Mouse (Mus musculus) C2C12 (cell line): ENCODE measurements around the gene Timp2. TPM values are rescaled to one million over a fixed set of nuclear protein-coding genes. Genes with fewer than 3 reads are reported as not detected.

ENCODE experiments used
- H3K27me3 ChIP-seq: one replicate; pipeline ENCODE4 v1.6.1; 2011; ENCODE audit not compliant: control insufficient read depth, insufficient read depth, insufficient read length
- H3K36me3 ChIP-seq: one replicate; pipeline ENCODE4 v1.6.1; 2011; ENCODE audit not compliant: control insufficient read depth, insufficient read depth
- H3K4me3 ChIP-seq: one replicate; pipeline ENCODE4 v1.5.1; 2011; ENCODE audit warnings: mild to moderate bottlenecking, control low read depth; ENCODE audit not compliant: poor library complexity, insufficient read depth, severe bottlenecking
- H3K79me2 ChIP-seq: one replicate; pipeline ENCODE4 v1.6.1; 2011; ENCODE audit not compliant: control insufficient read depth, insufficient read depth
- H3K79me3 ChIP-seq: one replicate; pipeline ENCODE4 v1.6.1; 2011; ENCODE audit warnings: low read depth, control low read depth
- H3ac ChIP-seq: one replicate; pipeline ENCODE3; 2011; ENCODE audit warnings: low read depth; ENCODE audit not compliant: control insufficient read depth, insufficient read length
- CEBPB ChIP-seq: IDR thresholded peaks from one replicate; pipeline ENCODE4 v1.6.1; 2011; ENCODE audit warnings: low read depth, mild to moderate bottlenecking, control low read depth, moderate library complexity
- CTCF ChIP-seq: IDR thresholded peaks from one replicate; pipeline ENCODE4 v1.5.1; 2011; ENCODE audit not compliant: control insufficient read depth, insufficient read depth, insufficient read length
- FOSL1 ChIP-seq: IDR thresholded peaks from one replicate; pipeline ENCODE4 v1.8.0; 2011; ENCODE audit warnings: mild to moderate bottlenecking, low read length; ENCODE audit not compliant: poor library complexity, insufficient read depth, severe bottlenecking
- MAX ChIP-seq: IDR thresholded peaks from one replicate; pipeline ENCODE4 v1.6.1; 2011; ENCODE audit warnings: mild to moderate bottlenecking, control low read depth
- MYOD1 ChIP-seq: IDR thresholded peaks from one replicate; pipeline ENCODE4 v1.6.1; 2011; ENCODE audit warnings: low read depth; ENCODE audit not compliant: control insufficient read depth, insufficient read length
- MYOG ChIP-seq: IDR thresholded peaks from one replicate; pipeline ENCODE4 v1.6.1; 2011; ENCODE audit not compliant: control insufficient read depth, insufficient read length; ENCODE audit errors: extremely low read depth
- USF1 ChIP-seq: IDR thresholded peaks from one replicate; pipeline ENCODE4 v1.6.1; 2011; ENCODE audit warnings: low read depth, mild to moderate bottlenecking, control low read depth, moderate library complexity
- polyA plus RNA-seq: library from polyadenylated mRNA; unstranded; fragments of >200 nt; fragmentation: generic; extraction: Trizol; gene quantifications from one replicate; pipeline ENCODE4 v1.2.1, GENCODE M21; 2012; ENCODE audit warnings: missing spikeins

The Timp2 gene
- polyA plus RNA-seq, 1 experiment: 372 TPM

GRCm38 (mm10) chr11:118366559-118366958 lies 11.0 kb upstream of the Timp2 start:
- peaks cover 13% of the 10 kb centered on the region for H3K79me2 ChIP-seq
- TF ChIP-seq MAX (no peak), MYOG (no peak), USF1 (no peak), CEBPB (no peak), MYOD1 (no peak), FOSL1 (no peak), CTCF (no peak)

DNA sequence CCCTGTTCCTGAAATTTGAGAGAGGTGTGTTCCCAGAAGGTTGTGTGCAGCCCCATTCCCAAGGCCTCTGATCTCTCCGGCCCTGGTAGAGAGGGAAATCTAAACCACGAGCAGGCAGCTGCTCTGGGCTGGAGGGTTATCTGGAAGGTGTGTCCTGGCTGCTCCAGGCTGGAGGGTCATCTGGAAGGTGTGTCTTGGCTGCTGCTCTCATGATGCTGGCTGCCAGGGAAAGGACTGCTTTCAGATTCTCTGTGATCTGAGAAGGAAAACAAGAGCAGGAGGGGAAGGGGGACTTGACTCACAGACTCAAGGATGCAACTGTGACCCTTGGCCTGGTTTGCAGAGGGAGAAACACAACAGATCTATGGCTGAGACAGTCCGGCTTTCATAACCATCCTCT lies 10.6 kb upstream of the Timp2 start:
- Histone ChIP-seq H3ac (peak overlapping the region; percentile 1), H3K27me3 (no peaks in the 10 kb centered on the region), H3K79me2 (peaks cover 13% of the 10 kb centered on the region), H3K36me3 (no peaks in the 10 kb centered on the region), H3K4me3 (no peak overlapping the region), H3K79me3 (no peaks in the 10 kb centered on the region)
- TF ChIP-seq MYOD1: peak; percentile 25
- TF ChIP-seq CTCF: no peak

More at GRCm38 (mm10) chr11:118366559-118366958, 11.0 kb upstream of the Timp2 start:
- Histone ChIP-seq H3K27me3 (no peaks in the 10 kb centered on the region), H3K36me3 (no peaks in the 10 kb centered on the region), H3K79me3 (no peaks in the 10 kb centered on the region), H3ac (peak overlapping the region; percentile 1), H3K4me3 (no peak overlapping the region)

GRCm38 (mm10) chr11:118365171-118365570 lies 9.6 kb upstream of the Timp2 start:
- H3K79me3 ChIP-seq: no peaks in the 10 kb centered on the region
- TF ChIP-seq MYOD1 (peak; percentile 99), MAX (peak; percentile 83), USF1 (no peak), CEBPB (no peak), FOSL1 (peak; percentile 98)
- H3K4me3 ChIP-seq: no peak overlapping the region
- H3K79me2 ChIP-seq: peaks cover 13% of the 10 kb centered on the region
- H3K36me3 ChIP-seq: no peaks in the 10 kb centered on the region
- H3K27me3 ChIP-seq: no peaks in the 10 kb centered on the region
- H3ac ChIP-seq: no peak overlapping the region

DNA sequence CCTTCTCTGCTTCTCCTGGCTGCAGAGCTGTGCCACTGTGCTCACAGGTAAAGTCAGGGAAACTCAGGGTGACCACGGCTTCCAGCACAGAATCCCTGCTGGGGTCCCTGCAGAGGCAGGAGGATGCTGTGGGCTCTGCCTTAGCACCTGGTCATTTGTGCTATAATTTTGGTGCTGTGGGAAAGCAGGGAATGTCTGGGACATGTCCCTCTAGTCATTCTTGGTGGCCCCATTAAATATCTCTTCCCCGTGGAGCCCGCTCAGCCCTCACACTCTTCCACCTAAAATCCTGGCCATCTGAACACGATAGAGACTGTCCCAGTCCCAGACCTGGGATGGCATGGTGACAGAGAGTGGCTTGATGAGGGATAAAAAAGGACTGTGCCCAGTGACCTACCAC lies 8.5 kb upstream of the Timp2 start:
- Histone ChIP-seq H3K4me3 (no peak overlapping the region), H3ac (peak overlapping the region; percentile 51), H3K36me3 (no peaks in the 10 kb centered on the region), H3K79me2 (peaks cover 13% of the 10 kb centered on the region), H3K27me3 (no peaks in the 10 kb centered on the region), H3K79me3 (no peaks in the 10 kb centered on the region)
- TF ChIP-seq MYOD1 (no peak), CTCF (no peak), MAX (no peak), FOSL1 (no peak), CEBPB (no peak), USF1 (no peak), MYOG (no peak)

DNA sequence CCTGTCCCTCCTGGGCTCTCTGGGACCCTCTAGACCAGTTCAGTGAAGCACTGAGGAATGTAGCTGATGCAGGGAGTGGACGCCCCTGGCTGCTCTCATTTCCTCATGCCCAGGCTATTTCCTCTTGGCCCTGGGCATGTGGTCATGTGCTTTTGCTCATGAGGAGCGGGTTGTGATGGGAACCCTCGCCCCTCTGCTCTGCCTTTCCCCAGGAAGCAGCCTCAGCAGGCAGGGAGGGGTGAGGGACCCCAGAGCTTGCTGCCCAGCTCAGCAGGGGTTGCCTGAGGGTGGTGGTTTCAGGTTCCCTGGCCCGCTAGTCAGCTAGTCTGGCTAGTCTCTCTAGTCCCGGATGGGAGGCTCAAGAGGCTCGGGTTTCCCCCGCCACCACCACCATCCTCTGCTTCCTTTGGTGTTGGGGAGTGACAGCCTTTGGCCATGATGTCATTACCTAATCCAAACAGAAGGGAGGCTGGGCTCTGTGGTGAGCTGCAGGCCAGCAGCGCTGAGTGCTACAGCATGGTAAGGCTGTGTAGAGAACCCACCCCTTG lies 7.5 kb upstream of the Timp2 start:
- peaks cover 13% of the 10 kb centered on the region for H3K79me2 ChIP-seq
- H3K4me3 ChIP-seq: no peak overlapping the region
- H3K79me3 ChIP-seq: no peaks in the 10 kb centered on the region
- H3ac ChIP-seq: peak overlapping the region; percentile 20
- TF ChIP-seq CEBPB: peak; percentile 33
- peak; percentile 27 for TF ChIP-seq MAX
- TF ChIP-seq FOSL1: no peak
- peak; percentile 61 for TF ChIP-seq USF1
- TF ChIP-seq CTCF: no peak
- TF ChIP-seq MYOD1: peak; percentile 43
- no peak for TF ChIP-seq MYOG
- no peaks in the 10 kb centered on the region for H3K27me3 ChIP-seq
- no peaks in the 10 kb centered on the region for H3K36me3 ChIP-seq

DNA sequence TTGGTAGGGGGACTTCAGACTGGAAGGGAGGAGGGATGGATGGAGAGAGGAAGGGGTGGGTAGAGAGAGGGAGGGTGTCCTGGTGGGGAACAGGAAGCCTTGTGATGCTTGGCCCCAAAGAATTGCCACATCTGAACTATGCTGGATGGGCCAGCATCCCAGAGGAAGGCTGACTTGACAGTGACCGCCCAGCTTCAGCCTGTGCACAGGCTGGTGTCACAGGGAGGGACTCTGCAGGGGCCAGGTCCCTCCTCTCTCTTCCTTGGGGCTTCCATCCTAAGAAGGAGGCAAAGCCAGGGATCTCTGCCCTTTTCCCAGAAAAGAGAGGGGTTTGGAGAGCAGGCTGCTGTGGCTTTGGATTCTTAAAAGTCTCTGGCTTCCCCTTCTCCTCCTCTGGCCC lies 7.0 kb upstream of the Timp2 start:
- peak overlapping the region; percentile 38 for H3ac ChIP-seq
- no peak overlapping the region for H3K4me3 ChIP-seq
- no peaks in the 10 kb centered on the region for H3K27me3 ChIP-seq
- no peaks in the 10 kb centered on the region for H3K79me3 ChIP-seq
- TF ChIP-seq CEBPB (peak; percentile 37), FOSL1 (no peak)
- H3K79me2 ChIP-seq: peaks cover 13% of the 10 kb centered on the region
- no peaks in the 10 kb centered on the region for H3K36me3 ChIP-seq
